Mouse (Mus musculus): ENCODE results near the gene Wrap73. TPM values are rescaled to one million over a fixed set of nuclear protein-coding genes. Genes with fewer than 3 reads are reported as not detected.

Gene Wrap73
- polyA plus RNA-seq, 1 experiment from 2014 or later, result 59.2 TPM

- H3K36me3 ChIP-seq (ENCODE audit: poor library complexity, severe bottlenecking), result no peaks in the 10 kb centered on the region
- peaks cover 18% of the 10 kb centered on the region for H3K4me1 ChIP-seq
- no peak overlapping the region for H3K4me3 ChIP-seq
- peaks cover 37% of the 10 kb centered on the region for H3K27me3 ChIP-seq
- 27% methylated on average over 5 of the region's 5 CpGs for WGBS
- no peak for ATAC-seq
- H3K9me3 ChIP-seq (replicated peaks), result no peaks in the 10 kb centered on the region
- H3K9ac ChIP-seq, result no peak overlapping the region
- H3K27ac ChIP-seq, result no peak overlapping the region
- H3K4me2 ChIP-seq, result no peak overlapping the region
These were observed 24.9 kb downstream of the Wrap73 start for GRCm38 (mm10) chr4:154167053-154167452.

GRCm38 (mm10) chr4:154170021-154170420 lies 27.8 kb downstream of the Wrap73 start:
- Histone ChIP-seq H3K27ac (no peak overlapping the region), H3K4me2 (peak overlapping the region; percentile 98), H3K4me1 (peaks cover 26% of the 10 kb centered on the region), H3K9ac (peak overlapping the region; percentile 40; the same call in 1 of the 2 replicates), H3K27me3 (peaks cover 47% of the 10 kb centered on the region), H3K9me3 (replicated peaks) (no peaks in the 10 kb centered on the region), H3K4me3 (peak overlapping the region; percentile 57), H3K36me3 (ENCODE audit: poor library complexity, severe bottlenecking) (no peaks in the 10 kb centered on the region)
- 0% methylated on average over 15 of the region's 15 CpGs for WGBS
- peak; percentile 33; the same call in 1 of the 2 replicates for ATAC-seq

DNA sequence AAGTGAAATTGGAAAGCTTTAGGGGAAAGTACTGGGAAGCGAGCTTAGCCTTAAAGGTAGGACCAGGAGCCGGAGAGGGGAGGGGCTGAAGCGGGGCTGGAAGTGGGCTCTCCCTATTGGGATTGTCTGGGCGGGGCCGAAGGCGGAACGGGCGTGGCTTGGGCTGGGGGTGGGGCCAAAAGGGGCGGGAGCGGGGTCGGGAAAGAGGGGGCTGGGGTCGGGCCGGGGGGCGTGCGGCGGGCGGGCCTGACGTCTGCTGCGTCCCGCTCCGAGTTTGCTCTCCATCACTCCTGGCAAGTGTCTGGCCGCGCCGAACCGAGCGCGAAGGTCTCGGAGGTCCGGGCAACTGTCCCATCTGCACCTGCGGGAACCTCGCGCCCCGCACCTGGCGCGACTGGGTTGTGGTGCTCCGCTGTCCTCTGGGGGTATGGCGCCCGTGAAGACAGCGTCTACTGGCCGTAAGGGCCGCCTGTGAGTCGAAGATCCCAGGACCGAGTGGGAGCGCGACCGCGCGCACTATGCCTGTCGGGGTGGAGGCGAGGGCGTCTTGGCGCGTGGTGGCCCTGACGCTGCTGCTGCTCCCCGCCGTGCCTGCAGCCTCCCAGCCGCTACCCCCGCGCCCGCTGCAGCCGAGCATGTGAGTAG lies 28.5 kb downstream of the Wrap73 start, which contains the start of gene Megf6:
Gene Megf6 (plus strand): TSS at position 225 of the 645 bp plus-strand sequence.
- Histone ChIP-seq H3K9me3 (replicated peaks) (no peaks in the 10 kb centered on the region), H3K4me3 (peak within 1 kb of the TSS; percentile 57), H3K27me3 (peaks cover 47% of the 10 kb centered on the region), H3K4me1 (peaks cover 26% of the 10 kb centered on the region), H3K36me3 (ENCODE audit: poor library complexity, severe bottlenecking) (no peaks in the 10 kb centered on the region), H3K27ac (no peak within 1 kb of the TSS), H3K4me2 (peak within 1 kb of the TSS; percentile 98), H3K9ac (peak within 1 kb of the TSS; percentile 62)
- WGBS, result under 1% methylated on average over 44 of the region's 61 CpGs
- ATAC-seq, result peak; percentile 83

- Histone ChIP-seq H3K36me3 (ENCODE audit: poor library complexity, severe bottlenecking) (no peaks in the 10 kb centered on the region), H3K4me3 (peak overlapping the region; percentile 57), H3K27ac (no peak overlapping the region), H3K27me3 (peaks cover 47% of the 10 kb centered on the region), H3K4me1 (peaks cover 26% of the 10 kb centered on the region), H3K9me3 (replicated peaks) (no peaks in the 10 kb centered on the region), H3K9ac (peak overlapping the region; percentile 62), H3K4me2 (peak overlapping the region; percentile 98)
- peak; percentile 39; the same call in 1 of the 2 replicates for ATAC-seq
- 1% methylated on average over 37 of the region's 37 CpGs for WGBS
These were observed 29.2 kb downstream of the Wrap73 start for GRCm38 (mm10) chr4:154171151-154171930.

GRCm38 (mm10) chr4:154171931-154172604 lies 29.9 kb downstream of the Wrap73 start:
- Histone ChIP-seq H3K4me1 (peaks cover 26% of the 10 kb centered on the region), H3K36me3 (ENCODE audit: poor library complexity, severe bottlenecking) (no peaks in the 10 kb centered on the region), H3K4me3 (peak overlapping the region; percentile 57), H3K27ac (no peak overlapping the region), H3K9ac (peak overlapping the region; percentile 62; the same call in 1 of the 2 replicates), H3K27me3 (peaks cover 47% of the 10 kb centered on the region), H3K4me2 (peak overlapping the region; percentile 98), H3K9me3 (replicated peaks) (no peaks in the 10 kb centered on the region)
- WGBS, result 44% methylated on average over 13 of the region's 13 CpGs
- no peak for ATAC-seq

DNA sequence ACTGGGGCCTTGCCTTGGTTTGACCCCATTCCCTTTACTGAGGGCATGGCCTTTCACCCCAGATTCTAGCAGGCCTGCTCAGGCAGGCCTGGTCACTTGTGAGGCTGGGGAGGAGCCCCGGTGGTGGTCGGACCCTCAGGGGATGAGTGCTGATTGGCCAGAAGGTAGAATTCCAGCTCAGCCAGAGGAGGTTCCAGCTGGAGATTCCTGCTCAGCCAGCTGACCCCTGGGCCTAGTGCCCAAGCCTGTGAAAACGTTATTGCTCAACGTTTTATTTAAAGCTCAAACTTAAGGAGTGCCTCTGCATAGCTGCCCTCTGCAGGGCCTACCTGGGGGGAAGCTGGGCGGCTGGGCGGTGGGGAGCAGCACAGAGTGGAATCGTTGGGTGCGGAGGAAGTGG lies 35.1 kb downstream of the Wrap73 start:
- H3K9me3 ChIP-seq (replicated peaks), result no peaks in the 10 kb centered on the region
- no peak overlapping the region for H3K9ac ChIP-seq
- peaks cover 5% of the 10 kb centered on the region; the same call in 1 of the 2 replicates for H3K4me1 ChIP-seq
- H3K27me3 ChIP-seq, result peaks cover 9% of the 10 kb centered on the region
- H3K4me2 ChIP-seq, result no peak overlapping the region
- no peak overlapping the region for H3K4me3 ChIP-seq
- no peak overlapping the region for H3K27ac ChIP-seq
- no peaks in the 10 kb centered on the region for H3K36me3 ChIP-seq (ENCODE audit: poor library complexity, severe bottlenecking)
- no peak for ATAC-seq
- 72% methylated on average over 8 of the region's 8 CpGs for WGBS

- Histone ChIP-seq H3K4me2 (no peak overlapping the region), H3K4me1 (no peaks in the 10 kb centered on the region), H3K9ac (no peak overlapping the region), H3K36me3 (ENCODE audit: poor library complexity, severe bottlenecking) (no peaks in the 10 kb centered on the region), H3K9me3 (replicated peaks) (no peaks in the 10 kb centered on the region), H3K4me3 (no peak overlapping the region), H3K27ac (no peak overlapping the region), H3K27me3 (no peaks in the 10 kb centered on the region)
- ATAC-seq, result no peak
- WGBS, result 93% methylated on average over 7 of the region's 7 CpGs
These were observed 38.8 kb downstream of the Wrap73 start for GRCm38 (mm10) chr4:154181001-154181400.

DNA sequence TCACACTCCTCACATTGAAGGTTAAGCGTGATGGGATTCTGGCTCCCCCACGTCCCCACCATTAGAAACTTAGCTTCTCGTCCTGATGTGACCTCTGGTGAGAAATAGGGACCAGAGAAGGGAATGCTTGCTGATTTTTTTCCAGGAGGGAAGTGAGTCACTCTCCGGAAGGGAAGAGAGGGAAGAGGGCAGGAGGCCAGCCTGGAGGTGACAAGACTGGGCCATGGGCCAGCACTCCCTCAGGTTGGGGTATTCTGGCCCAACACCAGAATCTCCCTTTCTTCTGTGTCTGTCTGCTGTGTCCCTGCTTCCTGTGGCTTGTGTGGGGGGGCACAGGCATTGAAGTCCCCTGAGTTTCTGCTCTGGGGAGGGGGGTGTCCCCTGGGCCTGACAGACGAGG lies 41.4 kb downstream of the Wrap73 start:
- no peaks in the 10 kb centered on the region for H3K4me1 ChIP-seq
- ATAC-seq, result no peak
- no peak overlapping the region for H3K9ac ChIP-seq
- no peak overlapping the region for H3K4me3 ChIP-seq
- no peaks in the 10 kb centered on the region for H3K9me3 ChIP-seq (replicated peaks)
- WGBS, result 81% methylated on average over 5 of the region's 5 CpGs
- no peak overlapping the region for H3K4me2 ChIP-seq
- H3K27ac ChIP-seq, result no peak overlapping the region
- H3K36me3 ChIP-seq (ENCODE audit: poor library complexity, severe bottlenecking), result no peaks in the 10 kb centered on the region
- no peaks in the 10 kb centered on the region for H3K27me3 ChIP-seq

DNA sequence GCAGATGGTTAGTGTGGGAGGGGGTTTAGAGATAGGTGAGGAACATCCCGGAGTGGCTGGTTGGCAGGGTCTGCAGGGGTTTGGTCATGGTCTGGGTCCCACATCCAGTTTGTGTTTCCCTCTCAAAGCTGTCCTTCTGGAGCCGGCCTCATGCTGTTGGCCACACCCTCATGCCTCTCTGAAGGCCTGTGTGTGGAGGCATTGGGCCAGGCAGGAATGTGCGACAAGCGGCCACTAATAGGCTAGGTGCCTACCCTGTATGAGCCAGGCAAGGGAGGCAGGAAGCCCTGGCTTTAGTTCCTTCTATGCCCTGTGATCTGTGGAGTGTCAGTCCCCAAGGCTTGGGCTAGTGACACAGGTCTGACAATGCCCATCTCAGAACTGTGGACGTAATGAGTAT lies 42.8 kb downstream of the Wrap73 start:
- no peak overlapping the region for H3K9ac ChIP-seq
- WGBS, result 87% methylated on average over 5 of the region's 5 CpGs

GRCm38 (mm10) chr4:154186002-154186537 lies 43.9 kb downstream of the Wrap73 start:
- H3K36me3 ChIP-seq (ENCODE audit: poor library complexity, severe bottlenecking), result no peaks in the 10 kb centered on the region
- ATAC-seq, result no peak
- no peaks in the 10 kb centered on the region for H3K9me3 ChIP-seq (replicated peaks)
- no peaks in the 10 kb centered on the region for H3K4me1 ChIP-seq
- H3K9ac ChIP-seq, result no peak overlapping the region
- WGBS, result 86% methylated on average over 11 of the region's 11 CpGs
- H3K4me3 ChIP-seq, result no peak overlapping the region
- no peaks in the 10 kb centered on the region for H3K27me3 ChIP-seq
- H3K4me2 ChIP-seq, result no peak overlapping the region
- H3K27ac ChIP-seq, result no peak overlapping the region

More for the DNA sequence above, 42.8 kb downstream of the Wrap73 start:
- H3K9me3 ChIP-seq (replicated peaks), result no peaks in the 10 kb centered on the region
- H3K27ac ChIP-seq, result no peak overlapping the region
- no peaks in the 10 kb centered on the region for H3K36me3 ChIP-seq (ENCODE audit: poor library complexity, severe bottlenecking)
- H3K4me2 ChIP-seq, result no peak overlapping the region
- no peaks in the 10 kb centered on the region for H3K27me3 ChIP-seq
- H3K4me3 ChIP-seq, result no peak overlapping the region
- H3K4me1 ChIP-seq, result no peaks in the 10 kb centered on the region
- ATAC-seq, result no peak

- Histone ChIP-seq H3K36me3 (ENCODE audit: poor library complexity, severe bottlenecking) (no peaks in the 10 kb centered on the region), H3K4me2 (no peak overlapping the region), H3K4me3 (no peak overlapping the region), H3K9ac (no peak overlapping the region), H3K27me3 (no peaks in the 10 kb centered on the region), H3K9me3 (replicated peaks) (0 out of 2 replicates have a peak, but pooled peaks cover under 1% of the 10 kb centered on the region), H3K4me1 (no peaks in the 10 kb centered on the region), H3K27ac (no peak overlapping the region)
- ATAC-seq, result no peak
- WGBS, result 84% methylated on average over 8 of the region's 8 CpGs
These were observed 46.8 kb downstream of the Wrap73 start for GRCm38 (mm10) chr4:154188948-154189347.

- H3K9me3 ChIP-seq (replicated peaks), result 0 out of 2 replicates have a peak, but pooled peaks cover 6% of the 10 kb centered on the region
- H3K4me3 ChIP-seq, result no peak overlapping the region
- H3K4me2 ChIP-seq, result no peak overlapping the region
- no peaks in the 10 kb centered on the region for H3K36me3 ChIP-seq (ENCODE audit: poor library complexity, severe bottlenecking)
- no peak overlapping the region for H3K27ac ChIP-seq
- ATAC-seq, result no peak
- H3K9ac ChIP-seq, result no peak overlapping the region
- no peaks in the 10 kb centered on the region for H3K27me3 ChIP-seq
- peaks cover 16% of the 10 kb centered on the region for H3K4me1 ChIP-seq
- WGBS, result 50% methylated on average over 6 of the region's 6 CpGs
These were observed 55.8 kb downstream of the Wrap73 start for GRCm38 (mm10) chr4:154197961-154198360.
